Mouse (Mus musculus) gastrocnemius, postnatal 14 days (tissue): ENCODE measurements around the gene Lag3. TPM values are rescaled to one million over a fixed set of nuclear protein-coding genes. Genes with fewer than 3 reads are reported as not detected.
"Not testable (repeated sequence)": the region's sequence is repeated elsewhere in the genome, so short reads cannot be mapped to it uniquely, and the experiment has no call there.

Experiments used
- DNase-seq: peaks from one replicate; pipeline ENCODE4 v3.0.0; 2021; ENCODE audit warnings: mixed read lengths
- intact Hi-C: fragments of 180-260 bp; cut with DNase I; formaldehyde crosslinking; loops from one replicate; pipeline ENCODE4 v1.15.1; 2025; ENCODE audit warnings: low total_unique reads
- total RNA-seq, 2 experiments: library from RNA; stranded (reverse); gene quantifications; 2 replicates each; pipeline ENCODE4 v1.2.3; 2021

Gene Lag3
- total RNA-seq, 2 experiments from 2014 or later, result 0.43 to 0.62 TPM

GRCm38 (mm10) chr6:124904161-124904981 is 7.1 kb downstream of the Lag3 start:
- peak; percentile 67 for DNase-seq
- intact Hi-C loops, result loop anchor here (5.0 kb wide), 2 partner anchors 42 to 178 kb away; partner anchors contain the start of gene Gpr162

- intact Hi-C loops, result loop anchor here (5.0 kb wide), 2 partner anchors 41 to 179 kb away; partner anchors contain the start of gene Gpr162
These were observed 7.8 kb downstream of the Lag3 start for GRCm38 (mm10) chr6:124903580-124904151.

GRCm38 (mm10) chr6:124901851-124902250 is 9.7 kb downstream of the Lag3 start:
- intact Hi-C loops, result loop anchor here (5.0 kb wide), 2 partner anchors 40 to 180 kb away; partner anchors contain the start of gene Gpr162
- DNase-seq, result no peak

More at GRCm38 (mm10) chr6:124903580-124904151, 7.8 kb downstream of the Lag3 start:
- DNase-seq, result peak; percentile 95

GRCm38 (mm10) chr6:124900801-124901480 is 10.6 kb downstream of the Lag3 start:
- intact Hi-C loops, result loop anchor here (5.0 kb wide), 2 partner anchors 39 to 181 kb away; partner anchors contain the start of gene Gpr162
- DNase-seq, result no peak

GRCm38 (mm10) chr6:124900056-124900800 is 11.3 kb downstream of the Lag3 start:
- intact Hi-C loops, result loop anchor here (5.0 kb wide), 2 partner anchors 38 to 182 kb away; partner anchors contain the start of gene Gpr162
- no peak for DNase-seq

GRCm38 (mm10) chr6:124898359-124898758 is 13.1 kb downstream of the Lag3 start:
- no peak for DNase-seq
- intact Hi-C loops, result no loop called here

DNA sequence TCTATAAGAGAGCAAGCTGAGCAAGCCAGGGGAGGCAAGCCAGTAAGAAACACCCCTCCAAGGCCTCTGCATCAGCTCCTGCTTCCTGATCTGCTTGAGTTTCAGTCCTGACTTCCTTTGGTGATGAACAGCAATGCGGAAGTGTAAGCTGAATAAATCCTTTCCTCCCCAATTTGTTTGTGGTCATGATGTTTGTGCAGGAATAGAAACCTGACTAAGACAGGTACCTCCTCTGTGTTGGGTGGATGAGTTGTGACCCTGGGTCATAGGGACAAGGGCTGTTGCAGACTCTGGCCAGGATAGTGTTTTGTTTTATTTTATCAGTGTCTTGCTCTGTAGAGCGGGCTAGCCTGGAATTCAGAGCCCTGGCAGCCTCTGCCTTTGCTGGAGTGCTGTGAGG is 17.4 kb downstream of the Lag3 start:
- not testable (repeated sequence) for DNase-seq

GRCm38 (mm10) chr6:124890997-124891396 is 20.5 kb downstream of the Lag3 start:
- no peak for DNase-seq
- intact Hi-C loops, result no loop called here

More for the DNA sequence above, 17.4 kb downstream of the Lag3 start:
- intact Hi-C loops, result not testable (repeated sequence)

DNA sequence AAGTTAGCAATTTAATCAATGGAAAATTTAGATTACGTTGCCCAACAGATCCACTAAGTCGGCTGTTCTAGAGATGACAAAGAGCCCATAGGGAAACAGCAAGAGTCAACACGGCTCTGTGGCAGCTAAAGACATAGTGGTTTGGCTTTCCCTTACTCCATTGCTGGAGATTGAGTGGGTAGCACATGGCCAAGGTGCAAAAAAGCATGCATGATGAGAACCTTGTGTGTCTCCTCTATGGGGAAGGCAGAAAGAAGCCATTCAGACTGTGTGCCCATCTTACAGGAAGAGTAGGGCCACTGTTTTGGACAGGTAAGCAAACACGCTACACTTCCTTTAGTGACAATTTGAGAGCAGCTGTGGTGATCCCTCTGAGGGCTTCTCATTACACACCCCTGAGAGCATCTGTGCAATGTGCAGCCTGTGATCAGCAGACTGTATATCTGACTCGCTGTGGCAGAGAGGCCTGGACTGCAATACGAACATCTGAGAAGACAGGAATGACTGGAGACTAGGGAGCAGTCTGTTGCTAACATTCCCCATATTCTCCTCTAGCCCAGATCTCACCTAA is 22.9 kb downstream of the Lag3 start:
- intact Hi-C loops, result no loop called here
- no peak for DNase-seq

- DNase-seq, result no peak
- intact Hi-C loops, result no loop called here
These were observed 23.5 kb downstream of the Lag3 start, which contains the start of gene Cd4 for GRCm38 (mm10) chr6:124887986-124888385. Cd4 (minus strand) TSS chr6:124888221.

- intact Hi-C loops, result no loop called here
These were observed 25.5 kb downstream of the Lag3 start for GRCm38 (mm10) chr6:124885956-124886381.

DNA sequence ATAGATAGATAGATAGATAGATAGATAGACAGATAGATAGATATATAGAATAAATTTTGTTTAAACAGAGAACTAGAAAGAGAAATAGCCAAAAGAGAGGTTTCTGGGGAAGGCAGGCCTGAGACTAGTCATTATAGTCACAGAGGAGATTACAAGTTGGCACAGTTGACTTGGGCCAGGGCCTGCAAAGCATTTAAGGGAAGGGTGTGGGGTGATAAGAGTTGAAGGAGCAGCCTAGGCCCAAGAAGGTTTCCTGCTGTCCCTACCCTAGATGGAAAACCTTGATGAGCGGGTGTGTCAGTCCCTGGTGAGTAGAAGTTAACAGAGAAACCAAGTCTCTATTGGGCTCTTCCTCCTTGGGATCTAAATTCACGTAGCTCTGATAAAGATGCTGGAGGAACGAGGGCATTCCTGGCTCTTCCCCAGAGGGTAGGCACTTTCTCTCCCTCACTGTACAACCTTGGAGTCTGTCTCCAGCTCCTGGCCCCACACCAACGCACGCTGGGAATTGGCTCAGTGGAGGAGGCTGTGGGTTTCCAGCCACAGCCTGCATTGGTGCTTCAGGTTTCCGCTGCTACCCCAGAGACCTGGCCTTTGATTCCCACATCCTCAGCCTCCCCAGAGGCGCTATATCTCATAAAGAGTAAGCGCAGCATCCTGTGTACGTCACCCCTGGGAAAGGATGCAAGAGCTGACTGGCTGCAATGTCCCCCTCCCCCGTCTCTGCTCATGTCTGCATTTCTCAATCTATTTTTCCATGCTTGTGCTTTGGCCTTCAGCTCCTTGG is 26.6 kb downstream of the Lag3 start:
- peak; percentile 45 for DNase-seq
- intact Hi-C loops, result no loop called here

More at GRCm38 (mm10) chr6:124885956-124886381, 25.5 kb downstream of the Lag3 start:
- no peak for DNase-seq

- intact Hi-C loops, result no loop called here
- DNase-seq, result no peak
These were observed 28.2 kb downstream of the Lag3 start for GRCm38 (mm10) chr6:124883351-124883750.

DNA sequence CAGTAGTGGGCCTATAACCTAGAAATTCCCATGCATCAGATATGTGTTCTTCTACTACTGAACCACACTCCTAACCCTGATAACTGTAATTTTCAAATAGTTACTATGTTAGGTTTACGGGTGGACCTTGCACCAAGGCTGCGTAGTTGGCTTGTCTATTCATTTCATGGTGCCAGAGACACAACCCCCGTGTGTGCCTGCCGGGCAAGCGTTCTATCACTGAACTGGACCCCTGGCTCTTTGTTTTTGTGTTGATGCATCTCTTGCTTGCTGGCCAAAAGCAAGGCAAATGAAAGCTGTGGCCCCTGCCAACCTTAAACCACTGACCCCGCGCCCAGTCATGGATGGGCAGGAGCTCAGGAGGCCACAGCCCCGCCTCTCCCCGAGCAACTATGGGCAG is 29.7 kb downstream of the Lag3 start:
- intact Hi-C loops, result no loop called here

GRCm38 (mm10) chr6:124879390-124879789 is 32.1 kb downstream of the Lag3 start:
- intact Hi-C loops, result no loop called here
- DNase-seq, result no peak

More for the DNA sequence above, 29.7 kb downstream of the Lag3 start:
- no peak for DNase-seq

DNA sequence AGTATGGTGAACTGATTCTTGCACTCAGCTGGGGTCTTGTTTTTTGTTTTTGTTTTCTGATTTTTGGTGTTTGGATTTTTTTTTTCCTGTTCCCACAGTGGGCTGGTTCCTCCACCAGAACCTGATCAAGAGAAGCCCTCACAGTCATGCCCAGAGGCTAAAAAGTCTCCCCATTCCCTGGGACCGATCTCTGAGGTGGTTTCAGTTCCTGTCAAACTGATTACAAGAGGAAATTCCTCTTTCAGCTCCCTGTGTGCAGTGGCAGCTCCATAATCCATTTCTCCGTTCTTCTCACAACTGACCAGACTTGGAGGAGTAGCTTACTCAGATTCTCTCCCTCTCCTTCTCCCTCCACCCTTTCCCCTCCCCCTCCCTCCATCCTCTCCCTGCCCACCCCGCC is 37.2 kb downstream of the Lag3 start:
- DNase-seq, result no peak
- intact Hi-C loops, result no loop called here

GRCm38 (mm10) chr6:124866560-124866959 is 44.9 kb downstream of the Lag3 start:
- intact Hi-C loops, result no loop called here
- DNase-seq, result no peak

DNA sequence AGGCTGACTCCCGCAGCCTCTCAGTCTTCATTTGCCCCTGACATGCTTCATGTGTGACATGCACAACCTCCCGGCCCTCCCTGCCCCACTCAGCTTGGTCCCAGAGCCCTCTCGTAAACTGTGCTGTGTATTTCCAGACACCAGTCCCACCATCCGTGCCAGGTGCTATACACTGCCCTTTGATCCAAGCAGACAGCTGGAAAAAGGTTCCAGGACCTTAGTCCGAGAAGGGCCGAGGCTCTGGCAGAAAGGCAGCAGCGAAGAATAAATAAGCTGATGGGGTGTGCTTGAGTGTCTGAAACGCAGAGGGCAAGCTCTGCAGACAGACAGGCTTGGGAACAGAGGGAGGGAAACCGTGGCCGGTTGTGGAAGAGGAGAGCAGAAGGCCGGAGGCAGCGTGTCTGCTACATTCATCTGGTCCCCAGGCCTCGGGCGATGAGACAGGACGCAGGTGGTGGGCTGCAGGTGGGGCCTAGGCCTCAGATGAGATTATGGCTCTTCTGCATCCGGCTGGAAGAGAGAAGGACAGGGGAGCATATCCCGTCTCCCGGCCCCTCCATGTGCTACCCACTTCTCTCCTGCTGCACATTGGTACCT is 45.6 kb downstream of the Lag3 start:
- no peak for DNase-seq
- intact Hi-C loops, result no loop called here
